In genomic region chr2:27304741-27305140, GRCm38 (mm10) we compare ENCODE assay signal across 9 mouse cellular contexts. TPM values are rescaled to one million over a fixed set of nuclear protein-coding genes. Genes with fewer than 3 reads are reported as not detected.
DNase-seq lines count a peak whose midpoint lies in the region; ATAC-seq and TF ChIP-seq lines count a peak whose summit lies in the region.
"Had no signal": no experiment of that assay in that cellular context is flagged by ENCODE, and none has a peak within 500 bp of the region (broad histone marks: within the 10 kb centered on the region; RNA-seq: fewer than 3 reads in every experiment).

No protein-coding gene starts in this region.

- no peaks in the 10 kb centered on the region for H3K9me3 ChIP-seq in embryonic facial prominence, embryonic 10.5 days
- H3K9me3 ChIP-seq: limb, embryonic 13.5 days had no signal

- CTCF ChIA-PET in Patski (lab: Charles Lee) = interaction anchor here (1.8 kb wide), 1 partner anchor 123 kb away, joined by 3 read pairs; no protein-coding TSS in a partner anchor

- peaks cover 17% of the 10 kb centered on the region for H3K4me1 ChIP-seq in embryonic facial prominence, embryonic 10.5 days

- in situ Hi-C loops in Patski (cut with MboI; ENCODE audit: low pct_unique_long_range_greater_than_20kb) = no loop called here

- POLR2A ChIA-PET in Patski (lab: Charles Lee) = interaction anchor here (0.6 kb wide), 1 partner anchor 120 kb away, joined by 3 read pairs; no protein-coding TSS in a partner anchor

- peak; percentile 41 to 64 for DNase-seq in heart, postnatal 14 days
- no peak for DNase-seq in heart, postnatal 36 days
- DNase-seq in Patski (ENCODE audit: low read depth, low spot score) = no peak
- DNase-seq in heart, postnatal 4 days = peak; percentile 75
- peak; percentile 89 to 93 for DNase-seq in kidney, postnatal 25 days
- no peak for DNase-seq in embryonic facial prominence, embryonic 10.5 days (ENCODE audit: low spot score)

- H3K36me3 ChIP-seq in embryonic facial prominence, embryonic 10.5 days (replicated peaks) = peaks cover 21% of the 10 kb centered on the region

- H3K27ac ChIP-seq in embryonic facial prominence, embryonic 10.5 days (replicated peaks) = no peak overlapping the region
- H3K27ac ChIP-seq: limb, embryonic 13.5 days had no signal

- ATAC-seq in Patski = peak; percentile 40
- no peak for ATAC-seq in megakaryocyte-erythroid progenitor cell, adult 5-6 weeks (replicated peaks; ENCODE audit: low FRiP score, low TSS enrichment, poor library complexity, severe bottlenecking)
- no peak for ATAC-seq in megakaryocyte progenitor cell, adult 5-6 weeks (replicated peaks; ENCODE audit: poor library complexity)

- H3K4me3 ChIP-seq in embryonic facial prominence, embryonic 10.5 days = no peak overlapping the region
- H3K4me3 ChIP-seq: limb, embryonic 13.5 days had no signal

- H3K27me3 ChIP-seq in Patski = no peaks in the 10 kb centered on the region
- H3K27me3 ChIP-seq in embryonic facial prominence, embryonic 10.5 days (replicated peaks; ENCODE audit: low read depth, poor library complexity, severe bottlenecking) = no peaks in the 10 kb centered on the region
- H3K27me3 ChIP-seq: limb, embryonic 13.5 days had no signal

- no peak for TF ChIP-seq CTCF in Patski (IDR thresholded peaks at IDR 0.05)

- intact Hi-C loops in heart, postnatal 14 days (cut with DNase I) = no loop called here
- intact Hi-C loops in heart, postnatal 36 days (cut with DNase I) = no loop called here

- 86% methylated on average over 13 of the region's 13 CpGs for WGBS in embryonic facial prominence, embryonic 10.5 days

RNA-seq across cellular contexts. Expression of gene Sardh, which starts 56.6 kb away (rescaled TPM):
- 10 to 100 TPM; 15.3 to 15.6 TPM for total RNA-seq in heart, postnatal 14 days (2021)
- 1 to 10 TPM; 4.8 to 7.1 TPM for total RNA-seq in heart, postnatal 36 days (2021)
- 9.4 TPM for polyA plus RNA-seq in Patski (2021)
- total RNA-seq in heart, postnatal 4 days (2021) = 10 to 100 TPM; 20.4 to 24.9 TPM
- polyA plus RNA-seq in embryonic facial prominence, embryonic 10.5 days (2016; fragmentation: Nextera tagmentation; extraction: Ambion mirVana) = 1.5 and 2.9 TPM in 2 replicates
- not detected in 2 replicates for total RNA-seq in megakaryocyte-erythroid progenitor cell, adult 5-6 weeks (2014; fragmentation: Nextera tagmentation)
- total RNA-seq in megakaryocyte-erythroid progenitor cell, adult 5-6 weeks (2017) = not detected in 2 replicates
- total RNA-seq in megakaryocyte progenitor cell, adult 5-6 weeks (2015) = not detected in 2 replicates
- not detected in 2 replicates for total RNA-seq in megakaryocyte progenitor cell, adult 5-6 weeks (2017)

Comparison
In these comparisons a context has a peak if more than half of its experiments do, and no peak if none do; other contexts are left out.
1. DNase-seq: peak in heart, postnatal 14 days (2 of 2), heart, postnatal 4 days (single experiment) and kidney, postnatal 25 days (2 of 2); none in heart, postnatal 36 days (0 of 2), Patski (single experiment) and embryonic facial prominence, embryonic 10.5 days (single experiment).
2. RNA of gene Sardh, which starts 56.6 kb away (total RNA-seq): 20.4 to 24.9 TPM in heart, postnatal 4 days, 15.3 to 15.6 TPM in heart, postnatal 14 days and 4.8 to 7.1 TPM in heart, postnatal 36 days; not detected in megakaryocyte-erythroid progenitor cell, adult 5-6 weeks and not detected in megakaryocyte progenitor cell, adult 5-6 weeks; every median in the first group is over 4 times any median in the second.